Mouse (Mus musculus) spleen, postnatal 4 days (tissue): ENCODE measurements around the gene Zfp423.

Experiments
- DNase-seq, 2 experiments: peaks; one replicate each; pipeline ENCODE4 v3.0.0; 2022; ENCODE audit warnings: low spot score in 2 of 2

The Zfp423 gene

DNA sequence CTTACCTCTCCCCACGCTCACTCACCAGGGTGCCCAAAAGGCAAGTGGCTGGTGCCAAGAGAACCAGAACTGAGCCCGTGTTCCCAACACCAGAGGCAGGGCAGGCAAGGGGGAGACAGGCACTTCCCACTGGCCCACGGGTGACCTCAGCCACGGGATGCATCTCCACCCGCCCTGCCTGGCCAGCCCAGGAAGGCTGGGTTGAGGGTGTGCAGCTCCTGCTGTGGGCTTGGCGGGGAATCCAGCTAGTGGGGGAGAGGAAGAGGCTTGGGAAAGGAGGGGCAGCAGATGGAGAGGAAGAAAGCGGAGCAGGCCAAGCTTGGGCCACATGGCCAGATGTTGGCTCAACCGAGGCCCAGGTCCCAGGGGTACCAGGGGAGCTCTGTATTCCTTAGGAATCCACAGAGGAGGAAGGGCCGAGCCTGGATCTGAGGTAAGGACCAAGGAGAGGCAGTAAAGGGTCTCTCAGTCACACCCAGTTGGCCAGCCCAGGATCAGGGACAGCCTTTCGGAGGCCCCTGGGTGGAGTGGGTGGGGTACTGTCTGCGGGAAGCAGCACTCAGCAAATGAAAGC lies 155.0 kb downstream of the Zfp423 start:
- DNase-seq, result no peak

DNA sequence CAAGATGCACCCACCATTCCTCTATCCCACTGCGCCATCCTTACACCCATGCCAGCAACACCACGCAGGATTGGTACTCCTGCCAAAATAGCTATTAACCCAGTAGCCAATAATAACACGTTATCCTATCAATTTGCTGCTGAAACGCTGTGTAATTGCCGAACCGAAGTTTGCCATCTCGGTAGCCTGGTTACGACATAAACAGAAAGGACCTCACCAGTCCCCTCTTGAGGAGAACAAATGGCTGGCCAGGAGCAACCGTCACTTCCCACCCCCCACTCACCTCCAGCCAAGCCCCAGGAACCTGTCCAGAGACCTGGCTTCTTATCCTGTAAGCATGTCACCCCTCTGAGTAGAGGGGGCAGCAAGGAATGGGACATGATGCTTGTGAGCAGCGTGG lies 156.0 kb downstream of the Zfp423 start:
- no peak for DNase-seq

DNA sequence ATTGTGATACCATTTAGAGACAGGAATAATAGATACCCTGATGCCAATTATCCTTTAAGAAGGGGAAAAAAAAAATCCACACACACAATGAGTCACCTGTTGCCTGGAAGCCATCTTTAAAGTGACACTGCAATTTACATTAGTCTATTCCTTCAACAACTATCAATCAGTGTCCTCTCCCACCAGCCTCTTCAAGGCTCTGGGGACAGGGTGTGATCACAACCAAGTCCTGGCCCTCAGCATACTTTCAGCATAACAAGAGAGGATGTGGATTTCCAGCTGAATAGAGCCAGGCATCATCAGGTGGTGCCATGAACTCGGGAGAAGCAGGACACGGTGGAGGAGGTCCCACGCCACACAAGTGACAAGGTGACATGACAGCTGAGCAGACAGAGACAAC lies 156.8 kb downstream of the Zfp423 start:
- DNase-seq, result no peak

DNA sequence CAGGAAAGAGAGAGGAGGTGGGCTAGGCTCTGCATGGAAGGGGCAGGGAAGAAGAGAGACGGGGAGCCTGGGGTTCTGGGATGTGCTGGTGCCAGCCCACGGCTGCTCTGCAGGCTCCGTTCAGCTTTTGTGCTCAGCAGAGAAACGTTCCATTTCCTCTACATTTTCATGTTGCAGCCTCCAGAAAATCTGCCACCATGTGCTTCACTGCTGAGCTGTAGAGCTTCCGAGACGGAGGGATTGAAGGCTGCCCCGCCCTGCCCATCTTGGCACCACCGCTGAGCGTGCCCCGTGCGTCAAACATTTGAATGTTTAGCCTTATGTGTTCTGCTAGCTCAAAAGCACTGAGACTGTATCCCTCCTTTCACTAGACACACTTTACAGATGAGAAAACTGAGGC lies 159.3 kb downstream of the Zfp423 start:
- DNase-seq, result no peak

DNA sequence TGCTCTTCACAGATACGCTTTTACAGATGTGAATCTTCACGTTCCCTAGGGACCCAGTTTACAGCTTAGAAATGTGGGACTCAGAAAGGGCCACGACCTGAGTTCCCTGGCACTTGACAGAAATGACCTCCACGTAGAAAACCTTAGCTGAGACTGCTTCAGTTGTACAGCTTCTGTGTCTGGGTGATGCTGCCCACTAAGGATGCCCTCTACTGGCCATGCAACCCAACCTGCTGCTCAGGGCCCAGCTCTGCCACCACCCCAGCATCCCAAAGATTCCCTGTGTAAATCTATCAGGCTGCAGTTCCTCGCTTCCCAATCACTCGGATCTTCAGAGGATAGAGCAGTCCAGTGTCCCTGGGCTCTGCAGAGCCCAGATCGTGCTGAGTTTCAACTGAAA lies 163.2 kb downstream of the Zfp423 start:
- no peak for DNase-seq

DNA sequence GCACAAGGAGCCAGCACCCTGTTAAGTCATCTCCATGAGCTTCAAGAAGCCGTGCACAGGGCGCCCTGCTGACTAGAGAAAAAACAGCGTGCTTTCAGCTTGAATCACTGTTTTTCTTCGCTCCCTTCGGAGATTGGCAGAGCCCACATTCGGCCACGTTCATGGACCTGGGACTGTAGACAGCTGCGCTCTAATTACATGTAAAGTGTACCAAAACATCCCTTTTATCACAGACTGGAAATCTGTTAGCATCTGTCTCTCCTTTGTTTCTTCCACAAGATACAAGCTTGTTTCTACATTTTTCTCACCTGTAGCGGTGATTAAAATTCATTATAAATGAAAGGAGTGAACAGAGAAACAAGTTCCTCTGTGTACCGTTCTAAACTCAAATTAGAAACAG lies 164.8 kb downstream of the Zfp423 start:
- no peak for DNase-seq

DNA sequence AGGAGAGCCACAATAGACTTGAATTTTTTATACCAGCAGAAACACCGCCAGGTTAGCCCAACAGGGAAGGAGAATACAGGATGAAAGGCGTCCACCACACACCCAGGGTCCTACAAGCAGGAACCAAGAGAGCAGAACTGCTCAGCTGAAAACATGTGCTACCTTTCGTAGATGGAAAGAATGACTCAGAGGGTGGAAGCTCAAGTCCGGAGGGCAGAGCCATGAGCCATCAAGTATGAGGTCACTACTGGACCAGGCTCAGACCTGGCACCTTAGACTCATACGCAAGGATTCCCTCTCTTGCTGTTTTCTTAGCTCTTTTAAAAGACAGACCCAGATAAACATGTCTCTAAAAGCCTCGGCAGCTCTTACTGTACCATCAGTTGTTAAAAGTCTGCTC lies 168.3 kb downstream of the Zfp423 start:
- no peak for DNase-seq

DNA sequence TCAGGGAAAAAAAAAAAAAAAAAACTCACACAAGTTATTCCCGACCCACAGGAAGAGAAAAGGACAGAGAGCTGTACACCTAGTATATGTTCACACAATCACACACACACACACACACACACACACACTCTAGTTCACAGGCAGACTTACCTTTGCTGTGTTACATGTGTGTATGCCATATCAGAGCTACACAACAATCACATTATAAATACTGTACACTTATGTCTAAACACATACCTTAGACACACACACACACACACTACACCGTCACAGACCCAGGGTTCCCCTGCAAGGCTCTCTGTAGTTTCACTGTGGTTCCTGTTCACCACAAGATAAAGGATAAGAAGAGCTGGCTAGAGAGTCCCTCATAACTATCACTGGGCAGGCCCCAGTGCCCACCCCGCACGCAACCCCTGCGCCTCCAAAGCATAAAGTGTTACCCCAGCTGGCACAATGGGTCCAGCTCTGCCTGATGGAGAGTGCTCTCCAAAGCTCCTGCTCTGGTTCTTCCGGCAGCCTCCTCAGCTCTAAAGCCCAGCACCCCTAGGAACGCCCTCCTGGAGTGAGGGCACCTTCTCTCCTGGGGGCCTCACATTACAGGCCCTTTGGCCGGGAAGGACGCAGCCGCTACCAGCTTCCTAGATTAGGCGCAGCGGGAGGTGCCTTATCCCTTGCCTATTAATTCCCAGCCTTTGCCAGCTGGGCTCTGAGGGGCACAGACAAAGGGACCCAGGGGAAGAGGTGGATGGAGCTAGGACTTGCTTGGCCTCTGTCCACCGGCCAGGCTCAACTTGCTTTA lies 174.6 kb downstream of the Zfp423 start:
- no peak for DNase-seq

DNA sequence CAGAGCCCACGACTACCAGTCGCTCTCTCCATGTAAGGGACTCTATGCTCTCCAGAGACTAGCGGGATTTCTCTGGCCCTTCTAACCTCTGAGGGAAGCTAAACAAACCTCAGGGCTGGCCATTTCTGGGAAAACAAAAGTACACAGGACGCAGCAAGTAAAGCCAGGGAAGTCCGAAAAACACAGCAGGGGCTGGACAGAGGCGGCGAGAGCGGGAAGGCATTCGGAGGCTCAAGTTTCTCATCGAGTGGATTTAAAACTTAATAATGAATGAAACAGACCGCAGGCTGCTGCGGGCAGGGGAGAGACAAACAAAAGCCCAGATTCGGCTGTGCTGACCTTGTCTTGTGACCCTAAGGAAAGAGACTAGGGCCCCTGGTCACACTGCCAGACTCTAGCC lies 175.2 kb downstream of the Zfp423 start:
- DNase-seq, result no peak

DNA sequence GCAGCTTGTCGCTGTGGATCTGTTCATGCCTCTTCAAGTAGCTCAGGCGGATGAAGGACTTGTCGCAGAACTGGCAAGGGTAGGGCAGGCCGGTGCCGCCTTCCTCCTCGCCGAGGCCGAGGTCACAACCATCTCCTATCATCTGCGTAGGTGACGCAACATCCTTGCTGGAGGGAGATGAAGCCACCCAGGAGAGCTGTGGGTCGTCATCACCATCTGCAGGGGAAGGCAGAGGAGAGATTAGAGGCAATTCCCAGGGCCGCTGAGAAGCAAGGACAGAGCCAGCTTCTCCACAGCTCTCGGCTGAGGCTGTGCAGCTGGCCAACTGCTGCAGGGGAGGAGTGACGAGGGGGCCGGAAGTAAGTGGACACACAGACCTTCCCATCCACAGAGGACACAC lies 176.2 kb downstream of the Zfp423 start:
- DNase-seq, result no peak

DNA sequence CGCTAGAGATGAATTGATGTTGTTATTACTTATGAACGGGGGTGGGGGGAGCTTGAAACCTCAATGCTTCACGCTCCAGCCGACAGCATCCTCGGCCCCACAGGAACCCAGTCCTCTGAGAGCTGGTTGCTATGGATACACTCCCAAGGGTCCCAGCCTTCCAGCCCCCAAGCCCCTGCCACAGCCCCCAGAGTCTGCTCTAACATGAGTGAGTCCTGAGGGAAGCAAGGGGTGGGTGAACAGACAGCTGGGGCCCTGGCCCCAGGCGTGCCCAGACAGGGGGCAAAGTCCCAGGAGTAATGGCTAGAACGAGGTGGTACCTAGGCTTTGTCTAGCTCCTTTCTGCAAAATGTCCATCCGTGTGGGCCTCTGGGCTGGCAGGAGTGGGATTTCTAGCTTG lies 181.8 kb downstream of the Zfp423 start:
- no peak for DNase-seq

DNA sequence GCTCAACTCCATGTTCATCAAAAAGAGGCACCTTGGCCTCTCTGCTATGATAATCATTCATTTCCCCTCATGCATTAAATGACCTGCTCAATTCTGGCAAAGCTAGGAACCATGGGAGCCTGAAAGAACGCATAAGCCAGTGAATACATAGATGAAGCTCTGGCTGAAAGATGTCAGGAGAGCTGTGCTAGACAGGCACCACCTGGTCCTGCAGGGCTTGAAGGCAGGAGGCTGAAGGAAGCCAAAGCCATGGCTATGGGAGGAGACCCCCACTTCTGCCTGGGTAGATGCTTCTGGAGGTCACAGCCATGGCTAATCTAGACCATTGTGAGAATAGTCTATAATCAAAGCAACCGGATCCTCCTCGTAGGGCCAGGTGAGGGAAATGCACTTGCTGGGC lies 183.5 kb downstream of the Zfp423 start:
- no peak for DNase-seq

DNA sequence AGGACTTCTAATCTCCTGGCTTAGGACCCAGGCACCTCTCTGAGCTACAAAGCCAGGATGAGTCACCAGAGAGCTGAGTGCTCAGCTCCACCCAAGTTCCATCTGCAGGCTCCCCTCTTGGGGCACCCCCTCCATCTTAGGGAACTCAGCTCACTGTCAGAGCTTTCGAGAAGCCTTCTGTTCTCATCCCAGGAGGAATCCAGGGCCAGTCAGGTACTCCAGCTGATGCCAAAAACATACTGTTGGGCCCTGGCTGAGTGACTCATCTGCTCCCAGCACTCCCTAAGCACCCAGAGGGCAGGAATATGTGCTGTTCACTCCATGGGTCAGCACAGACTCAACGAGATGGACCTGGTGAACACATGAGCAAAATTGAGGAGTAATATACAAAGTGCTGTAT lies 184.4 kb downstream of the Zfp423 start:
- DNase-seq, result no peak

DNA sequence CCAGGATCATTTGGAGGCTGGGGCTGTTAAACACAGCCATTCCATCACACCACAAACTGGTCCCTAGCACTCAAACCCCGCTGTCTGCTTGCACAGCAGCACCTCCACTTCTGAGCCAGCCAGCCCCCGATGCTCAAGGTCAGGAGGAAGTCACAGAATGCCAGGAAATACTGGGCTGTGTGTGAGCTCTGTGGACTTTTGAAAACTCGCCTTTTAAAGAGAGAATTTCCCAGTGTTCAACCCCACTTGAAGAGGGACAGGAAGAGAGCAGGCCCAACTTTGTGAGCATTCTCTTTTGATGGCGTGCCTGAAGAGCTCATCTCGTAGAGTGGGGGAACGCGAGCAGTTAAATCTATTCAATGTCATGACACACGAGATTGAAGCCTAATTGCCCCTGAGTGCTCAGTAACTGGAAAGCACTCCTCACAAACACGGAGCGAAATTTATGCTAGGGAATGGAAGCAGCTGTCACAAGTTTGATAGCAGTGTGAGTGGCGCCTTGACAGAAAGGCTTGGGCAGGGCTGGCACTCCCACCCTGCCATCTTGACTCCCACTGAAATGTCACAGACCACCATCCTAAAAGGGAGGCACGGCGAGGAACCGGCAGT lies 186.4 kb downstream of the Zfp423 start:
- no peak for DNase-seq

DNA sequence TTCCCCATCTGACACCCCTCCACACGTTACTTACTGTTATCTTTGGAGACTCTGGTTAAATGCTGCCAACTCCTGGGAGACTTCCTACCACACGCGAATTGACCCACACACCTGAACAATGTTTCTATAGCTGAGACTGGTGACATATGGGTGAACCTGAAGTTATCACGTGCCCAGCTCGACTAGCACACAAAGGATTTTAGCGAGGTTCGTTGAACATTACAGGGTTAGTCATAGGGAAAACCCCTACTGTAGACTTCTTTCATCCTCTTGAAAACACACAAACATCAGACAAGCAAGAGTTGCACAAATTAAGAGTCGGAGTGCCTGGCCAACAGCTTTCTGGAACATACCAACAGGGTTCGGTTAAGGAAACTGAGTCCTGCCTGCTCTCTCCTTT lies 191.5 kb downstream of the Zfp423 start:
- DNase-seq, result no peak

DNA sequence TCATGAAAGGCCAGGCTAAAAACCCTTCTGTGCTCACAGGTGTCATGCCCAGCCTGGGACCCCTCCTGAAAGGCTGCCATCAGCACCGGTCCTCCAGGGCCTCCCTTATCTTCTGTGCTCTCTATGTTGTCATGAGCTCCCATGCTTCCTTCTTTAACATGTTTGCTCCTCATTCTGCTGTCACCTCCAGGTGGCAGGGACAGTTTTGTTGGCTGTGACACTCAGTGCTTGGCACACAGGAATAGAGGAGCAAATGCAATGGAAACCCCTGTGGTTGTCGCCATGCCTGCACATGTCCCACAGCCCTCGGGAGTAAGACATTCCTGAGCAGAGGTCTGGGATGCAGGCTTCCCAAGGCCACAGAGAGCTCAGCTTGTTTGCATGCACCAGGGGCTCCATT lies 194.1 kb downstream of the Zfp423 start:
- DNase-seq, result no peak

DNA sequence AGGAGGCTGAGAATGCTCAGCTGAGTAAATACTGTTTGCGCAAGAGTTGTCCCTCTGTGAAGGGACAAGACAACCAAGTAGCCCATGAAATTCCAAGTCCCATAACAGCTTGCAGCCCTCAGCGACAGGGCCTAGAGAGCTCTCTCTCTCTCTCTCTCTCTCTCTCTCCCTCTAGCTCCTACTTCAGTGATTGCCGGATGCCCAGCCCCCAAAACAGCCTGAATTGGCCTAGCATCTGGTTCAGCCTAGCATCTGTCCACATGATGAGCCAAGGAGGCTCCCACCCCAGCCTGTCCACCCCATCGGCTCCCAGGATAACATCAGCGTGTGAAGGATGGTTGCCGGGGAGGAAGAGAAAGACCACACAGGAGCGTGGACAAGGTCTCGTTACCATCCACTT lies 200.6 kb downstream of the Zfp423 start:
- DNase-seq, result no peak

DNA sequence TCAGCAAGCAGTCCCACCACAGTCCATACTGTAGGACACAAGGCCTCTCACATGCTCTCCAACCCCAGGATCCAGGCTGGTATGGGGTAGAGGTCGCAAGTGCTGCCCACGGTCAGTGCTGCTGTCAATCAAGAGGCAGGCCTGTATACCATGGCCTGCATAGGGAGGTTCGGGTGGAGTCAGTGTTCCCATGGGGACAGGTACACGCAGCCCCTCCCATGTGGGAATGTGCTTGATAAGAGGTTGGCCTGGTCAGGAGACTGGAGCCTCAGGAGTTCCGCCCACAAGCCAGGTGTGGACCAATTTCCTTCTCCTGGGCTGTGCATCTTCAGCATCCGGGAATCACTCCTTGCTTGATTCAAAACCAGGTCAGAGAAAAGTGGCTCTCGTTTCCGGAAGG lies 204.5 kb downstream of the Zfp423 start:
- DNase-seq, result no peak

DNA sequence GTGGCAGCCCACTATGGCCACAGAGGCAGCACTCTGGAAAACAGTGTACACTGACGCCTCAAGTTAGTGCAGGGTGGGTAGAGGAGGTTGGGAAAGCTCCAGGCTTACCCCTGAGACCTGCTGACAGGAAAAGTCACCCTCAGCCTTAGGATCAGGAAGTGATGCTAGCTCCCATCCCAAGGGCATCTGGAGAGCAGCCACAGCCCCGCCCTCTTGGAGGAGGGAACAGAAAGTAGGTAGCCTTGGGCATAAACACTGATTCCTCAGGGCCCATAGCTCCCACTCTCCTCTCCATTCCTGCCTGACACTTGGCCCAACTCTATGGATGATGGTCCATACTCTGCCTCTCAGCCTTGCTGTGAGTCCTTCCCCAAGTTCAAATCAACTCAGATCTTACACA lies 205.8 kb downstream of the Zfp423 start:
- DNase-seq, result no peak

DNA sequence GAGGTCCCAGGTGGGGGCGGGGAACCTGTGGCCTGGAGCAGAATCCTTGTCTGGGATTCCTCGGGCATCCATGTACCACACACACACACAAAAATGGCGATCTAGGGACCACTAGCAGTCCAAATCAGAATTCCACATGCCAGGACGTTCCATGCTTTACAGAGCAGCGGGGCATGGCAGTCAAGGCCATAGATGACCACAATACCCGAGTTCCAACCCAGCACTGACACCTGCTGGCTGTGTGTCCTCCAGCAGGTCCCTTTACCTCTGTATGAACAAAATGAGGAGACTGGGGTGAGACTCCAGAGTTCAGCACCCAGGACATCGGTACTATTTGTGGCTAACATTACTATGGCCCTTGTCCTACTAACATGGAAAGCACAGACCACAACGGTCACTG lies 206.2 kb downstream of the Zfp423 start:
- DNase-seq, result no peak

DNA sequence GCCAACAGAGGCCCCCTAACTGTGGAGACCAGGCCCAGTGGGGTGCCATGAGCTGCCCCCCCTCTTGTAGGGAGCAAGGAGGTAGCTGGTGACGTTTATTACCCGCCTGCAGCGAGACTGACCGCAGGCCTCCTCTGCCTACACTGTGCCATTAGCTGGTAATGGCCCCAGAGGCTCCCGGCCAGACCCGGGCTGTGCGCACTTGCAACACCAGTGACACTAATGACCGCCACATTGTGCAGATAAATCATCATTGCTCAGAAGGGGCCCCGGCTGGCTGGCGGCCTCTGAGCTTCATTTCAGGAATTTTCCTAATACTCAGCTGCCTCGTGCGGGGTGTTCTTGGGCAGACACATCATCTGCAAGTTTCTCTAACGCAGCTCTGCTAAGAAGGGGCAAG lies 206.7 kb downstream of the Zfp423 start:
- DNase-seq, result no peak

DNA sequence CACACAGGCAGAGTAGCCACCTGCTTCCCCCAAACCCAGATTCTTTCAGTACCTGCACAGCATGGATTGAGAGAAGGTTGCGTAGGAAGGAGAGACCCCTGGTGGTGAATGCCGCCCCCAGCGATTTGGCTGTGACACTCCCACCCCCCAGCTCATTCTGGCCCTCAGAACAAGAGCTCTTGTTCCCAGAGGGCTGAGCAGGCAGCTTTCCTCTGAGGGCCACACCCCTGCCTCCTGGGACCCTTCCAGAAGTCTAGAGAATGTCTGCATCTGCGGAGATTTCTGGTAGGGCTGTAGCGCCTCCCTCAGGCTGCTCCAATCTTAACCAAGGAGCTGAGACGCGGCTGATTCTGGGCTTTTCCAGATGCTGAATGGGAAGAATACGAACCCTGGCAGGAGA lies 211.8 kb downstream of the Zfp423 start:
- no peak for DNase-seq

DNA sequence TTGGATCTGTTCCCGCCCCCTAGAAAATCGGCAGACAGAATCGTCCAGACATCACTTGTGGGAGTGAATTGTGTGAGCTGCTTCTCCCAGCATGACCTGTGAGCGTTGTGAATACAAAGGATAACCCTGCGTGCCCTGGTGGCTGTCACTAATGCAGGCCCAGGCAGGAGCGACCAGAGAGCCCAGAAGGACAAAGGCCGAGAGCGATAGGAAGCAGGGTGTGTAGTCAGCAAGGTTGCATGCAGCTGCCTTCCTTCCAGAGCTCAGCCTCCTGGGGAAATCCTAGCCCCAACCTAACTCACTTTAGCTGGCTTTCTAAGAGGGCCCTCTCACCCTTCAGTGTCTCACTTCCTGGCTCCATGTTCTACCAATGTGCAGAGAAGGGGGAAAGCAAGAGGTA lies 212.3 kb downstream of the Zfp423 start:
- no peak for DNase-seq

DNA sequence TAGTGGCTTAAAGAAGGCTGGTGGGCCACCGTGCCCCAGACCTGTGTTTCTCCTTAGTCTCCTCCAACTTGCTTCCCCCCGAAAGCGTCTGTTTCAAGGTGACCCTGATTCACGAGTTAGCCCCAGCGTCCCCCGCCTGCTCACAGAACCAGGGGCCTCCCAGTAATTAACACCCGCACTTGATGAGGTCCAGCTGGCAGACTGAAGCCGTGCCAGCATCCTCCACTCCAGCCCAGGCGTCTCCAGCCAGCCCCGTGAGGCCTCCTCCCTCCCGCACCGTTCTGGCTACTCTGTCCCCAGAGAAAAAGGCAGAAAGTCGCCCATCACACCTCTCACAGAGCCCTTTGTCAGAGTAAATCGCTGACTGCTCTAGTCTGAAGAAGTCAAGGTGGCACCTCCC lies 213.3 kb downstream of the Zfp423 start:
- DNase-seq, result no peak
